Mouse (Mus musculus): ENCODE measurements around the gene Stat6. TPM values are rescaled to one million over a fixed set of nuclear protein-coding genes. Genes with fewer than 3 reads are reported as not detected.
A peak's percentile ranks its signal among the peaks of the same experiment; 100 is the strongest.

Gene Stat6
- polyA plus RNA-seq, 1 experiment from 2014 or later: 37.7 TPM

DNA sequence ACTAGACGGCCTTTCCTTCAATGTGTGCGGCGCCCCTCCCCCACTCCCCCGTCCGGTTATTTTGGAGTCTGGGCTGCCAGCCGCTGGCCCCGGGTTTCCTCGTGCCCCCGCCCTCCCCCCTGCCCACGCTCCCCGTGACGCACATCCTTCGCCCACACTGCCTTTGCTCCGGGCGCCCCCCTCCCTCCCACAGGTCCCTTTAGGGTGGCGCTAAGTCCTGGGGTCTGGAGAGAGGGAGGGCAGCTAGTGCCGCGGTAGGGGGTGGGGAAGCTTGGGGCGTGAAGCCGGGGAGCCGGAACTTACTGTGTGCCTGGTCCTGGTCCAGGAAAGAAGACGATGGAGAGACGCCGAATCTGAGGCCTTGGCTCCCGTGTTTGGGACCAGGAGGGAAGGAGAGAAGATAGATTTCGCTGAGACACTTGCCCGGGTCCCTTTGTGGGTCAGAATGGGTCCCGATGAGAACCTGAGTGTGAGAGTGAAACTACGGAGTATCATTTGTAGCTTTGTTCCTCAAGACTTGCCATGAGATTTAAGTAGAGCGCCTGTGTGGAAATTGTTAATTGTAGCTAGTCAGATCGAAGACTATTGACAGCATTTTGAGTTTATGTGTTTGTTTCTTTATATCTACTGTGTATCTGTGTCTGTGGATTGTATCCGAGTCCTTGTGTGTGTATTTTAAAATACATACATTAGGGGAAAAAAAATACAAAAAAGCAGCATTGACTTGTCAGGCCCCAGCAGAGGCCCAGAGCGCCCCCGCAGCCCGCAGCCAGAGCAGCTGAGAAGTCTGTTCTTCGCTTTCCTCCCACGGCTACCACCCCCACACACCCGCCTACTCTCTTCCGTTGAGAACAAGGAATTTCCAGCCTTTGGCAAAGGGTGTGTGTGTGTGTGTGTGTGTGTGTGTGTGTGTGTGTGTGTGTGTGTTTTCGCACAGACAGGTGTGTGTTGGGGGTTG, 25.6 kb downstream of the Stat6 start, which contains the start of gene Nab2:
Gene Nab2 (minus strand): TSS at position 476 of the 958 bp plus-strand sequence.
- Histone ChIP-seq H3K9me3 (no peaks in the 10 kb centered on the region), H3K9ac (peak within 1 kb of the TSS; percentile 73), H3K4me2 (replicated peaks) (peak within 1 kb of the TSS; percentile 93), H3K4me3 (replicated peaks) (peak within 1 kb of the TSS; percentile 68), H3K27ac (peak within 1 kb of the TSS; percentile 97), H3K27me3 (replicated peaks) (peaks cover 4% of the 10 kb centered on the region; the same call in 1 of the 2 replicates), H3K36me3 (no peaks in the 10 kb centered on the region), H3K4me1 (replicated peaks) (peaks cover 45% of the 10 kb centered on the region)
- 5% methylated on average over 39 of the region's 40 CpGs for WGBS
- peak; percentile 51 for ATAC-seq

DNA sequence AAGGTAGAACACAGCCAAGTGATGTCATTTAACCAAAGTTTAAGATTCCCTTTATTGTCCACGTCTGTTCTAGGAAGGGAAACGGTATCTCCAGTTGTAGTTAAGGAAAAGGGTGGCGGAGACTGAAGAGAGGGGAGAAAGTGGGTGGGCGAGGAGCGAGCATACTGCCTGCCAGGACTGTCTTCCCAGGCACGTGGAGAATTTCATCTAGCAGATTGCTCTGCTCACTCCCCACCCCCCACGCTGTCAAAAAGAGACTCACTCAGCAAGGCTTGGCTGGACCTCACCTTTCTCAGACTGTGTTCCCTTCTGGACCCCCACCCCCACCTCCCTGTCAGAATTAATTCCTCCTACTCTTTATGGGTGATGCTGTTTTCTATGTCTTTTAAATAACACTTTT, 26.4 kb downstream of the Stat6 start:
- H3K27me3 ChIP-seq (replicated peaks): peaks cover 4% of the 10 kb centered on the region; the same call in 1 of the 2 replicates
- H3K9me3 ChIP-seq: no peaks in the 10 kb centered on the region
- no peak overlapping the region for H3K9ac ChIP-seq
- H3K4me2 ChIP-seq (replicated peaks): peak overlapping the region; percentile 93
- peaks cover 37% of the 10 kb centered on the region for H3K4me1 ChIP-seq (replicated peaks)
- no peaks in the 10 kb centered on the region for H3K36me3 ChIP-seq
- H3K27ac ChIP-seq: peak overlapping the region; percentile 97
- no peak overlapping the region for H3K4me3 ChIP-seq (replicated peaks)
- no peak for ATAC-seq
- 22% methylated on average over 7 of the region's 7 CpGs for WGBS

DNA sequence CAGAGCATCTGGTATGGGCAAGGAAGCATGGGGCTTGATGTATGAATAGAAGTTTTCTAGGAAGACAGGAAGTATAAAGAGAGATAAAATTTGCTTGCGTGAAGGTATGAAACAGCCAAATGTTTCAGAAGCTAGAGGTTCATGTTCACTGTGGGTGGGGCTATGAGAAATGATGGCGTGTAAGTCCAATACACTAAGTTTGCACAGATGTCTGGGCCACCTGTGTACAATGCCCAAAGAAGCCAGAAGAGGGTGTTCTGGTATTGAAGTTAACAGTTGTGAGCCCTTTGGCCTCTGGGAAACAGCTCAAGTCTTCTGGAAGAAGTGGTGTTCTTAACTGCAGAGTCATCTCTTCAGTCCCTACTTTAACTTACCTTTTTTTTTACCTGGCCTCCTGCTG, 27.4 kb downstream of the Stat6 start:
- H3K27me3 ChIP-seq (replicated peaks): no peaks in the 10 kb centered on the region
- H3K9ac ChIP-seq: no peak overlapping the region
- H3K36me3 ChIP-seq: no peaks in the 10 kb centered on the region
- 80% methylated on average over 2 of the region's 2 CpGs for WGBS
- ATAC-seq: no peak
- no peak overlapping the region for H3K27ac ChIP-seq
- H3K9me3 ChIP-seq: no peaks in the 10 kb centered on the region
- H3K4me1 ChIP-seq (replicated peaks): peaks cover 31% of the 10 kb centered on the region
- no peak overlapping the region for H3K4me3 ChIP-seq (replicated peaks)
- H3K4me2 ChIP-seq (replicated peaks): no peak overlapping the region

DNA sequence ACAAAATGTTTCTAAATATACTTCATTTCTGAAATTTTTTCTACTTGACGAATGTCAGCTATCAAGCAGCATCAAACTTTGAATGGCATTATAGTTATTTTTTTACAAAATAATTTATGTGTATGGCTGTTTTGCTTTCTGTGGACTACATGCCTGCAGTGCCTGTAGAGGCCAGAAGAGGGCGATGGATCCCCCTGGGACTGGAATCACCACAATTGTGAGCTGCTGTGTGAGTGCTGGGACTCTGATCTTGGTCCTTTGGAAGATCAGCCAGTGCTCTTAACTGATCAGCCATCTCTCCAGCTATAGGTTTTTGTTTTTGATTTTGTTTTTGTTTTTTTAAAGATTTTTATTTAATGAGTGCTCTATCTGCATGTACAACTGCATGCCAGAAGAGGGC, 28.5 kb downstream of the Stat6 start:
- 43% methylated on average over 2 of the region's 2 CpGs for WGBS
- no peaks in the 10 kb centered on the region for H3K27me3 ChIP-seq (replicated peaks)
- no peak overlapping the region for H3K9ac ChIP-seq
- ATAC-seq: no peak
- no peaks in the 10 kb centered on the region for H3K9me3 ChIP-seq
- H3K4me3 ChIP-seq (replicated peaks): no peak overlapping the region
- no peak overlapping the region for H3K27ac ChIP-seq
- no peaks in the 10 kb centered on the region for H3K36me3 ChIP-seq
- no peak overlapping the region for H3K4me2 ChIP-seq (replicated peaks)
- H3K4me1 ChIP-seq (replicated peaks): peaks cover 25% of the 10 kb centered on the region

DNA sequence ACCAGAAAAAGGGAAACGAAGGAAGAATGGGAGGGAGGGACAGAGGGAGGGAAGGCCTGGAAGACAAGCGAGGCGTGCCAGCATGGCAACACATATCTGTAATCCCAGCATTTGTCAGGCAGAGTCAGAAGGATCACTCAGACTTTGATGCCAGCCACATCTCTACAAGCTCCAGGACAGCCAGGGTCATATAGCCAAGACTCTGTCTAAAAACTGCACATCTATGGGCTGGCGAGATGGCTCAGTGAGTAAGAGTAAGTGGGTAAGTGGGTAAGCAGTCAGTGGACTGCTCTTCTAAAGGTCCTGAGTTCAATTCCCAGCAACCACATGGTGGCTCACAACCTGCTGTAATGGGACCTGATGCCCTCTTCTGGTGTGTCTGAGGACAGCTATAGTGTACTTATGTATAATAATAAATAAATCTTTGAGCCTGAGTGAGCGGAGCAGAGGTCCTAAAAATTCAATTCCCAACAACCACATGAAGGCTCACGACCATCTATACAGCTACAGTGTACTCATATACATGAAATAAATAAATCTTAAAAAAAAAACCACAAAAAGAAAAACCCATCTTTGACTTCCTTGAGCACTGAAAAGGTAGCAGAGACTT, 31.4 kb downstream of the Stat6 start:
- 95% methylated on average over 6 of the region's 6 CpGs for WGBS
- H3K4me3 ChIP-seq (replicated peaks): no peak overlapping the region
- no peak overlapping the region for H3K9ac ChIP-seq
- H3K36me3 ChIP-seq: no peaks in the 10 kb centered on the region
- peaks cover 14% of the 10 kb centered on the region for H3K4me1 ChIP-seq (replicated peaks)
- no peak overlapping the region for H3K27ac ChIP-seq
- no peak overlapping the region for H3K4me2 ChIP-seq (replicated peaks)
- no peaks in the 10 kb centered on the region for H3K27me3 ChIP-seq (replicated peaks)
- H3K9me3 ChIP-seq: no peaks in the 10 kb centered on the region
- ATAC-seq: no peak

DNA sequence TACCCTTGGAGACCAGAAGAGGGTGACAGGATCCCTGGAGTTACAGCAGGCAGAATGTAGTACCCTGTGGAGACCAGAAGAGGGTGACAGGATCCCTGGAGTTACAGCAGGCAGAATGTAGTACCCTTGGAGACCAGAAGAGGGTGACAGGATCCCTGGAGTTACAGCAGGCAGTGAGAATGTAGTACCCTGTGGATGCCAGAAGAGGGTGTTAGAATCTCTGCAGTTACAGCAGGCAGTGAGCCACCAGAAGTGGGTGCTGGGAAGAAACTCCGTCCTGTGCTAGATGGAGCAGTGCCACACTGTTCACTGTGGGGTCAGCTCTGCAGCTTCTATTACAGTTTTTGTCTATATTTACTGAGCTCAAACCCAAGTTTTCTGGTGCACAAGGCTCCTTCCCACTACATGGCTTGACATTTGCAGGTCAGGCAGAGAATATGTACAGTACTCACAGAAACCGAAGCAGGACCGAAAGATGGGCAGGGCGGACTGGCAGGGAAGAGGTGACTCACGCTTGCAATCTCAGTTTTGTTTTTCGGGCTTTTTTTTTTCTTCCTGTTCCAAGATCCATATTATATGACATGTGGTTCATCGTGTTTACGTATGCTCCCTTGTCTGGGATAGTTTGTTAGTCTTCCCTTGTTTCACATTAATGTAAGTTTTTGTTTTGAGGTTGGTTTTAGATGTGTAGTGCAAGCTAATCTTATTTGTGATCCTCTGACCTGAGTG, 32.2 kb downstream of the Stat6 start:
- Histone ChIP-seq H3K9ac (no peak overlapping the region), H3K27ac (no peak overlapping the region), H3K9me3 (no peaks in the 10 kb centered on the region), H3K36me3 (no peaks in the 10 kb centered on the region), H3K4me2 (replicated peaks) (no peak overlapping the region; the same call in 1 of the 2 replicates), H3K27me3 (replicated peaks) (no peaks in the 10 kb centered on the region), H3K4me1 (replicated peaks) (peaks cover 10% of the 10 kb centered on the region), H3K4me3 (replicated peaks) (no peak overlapping the region)
- WGBS: 83% methylated on average over 8 of the region's 8 CpGs
- no peak for ATAC-seq

DNA sequence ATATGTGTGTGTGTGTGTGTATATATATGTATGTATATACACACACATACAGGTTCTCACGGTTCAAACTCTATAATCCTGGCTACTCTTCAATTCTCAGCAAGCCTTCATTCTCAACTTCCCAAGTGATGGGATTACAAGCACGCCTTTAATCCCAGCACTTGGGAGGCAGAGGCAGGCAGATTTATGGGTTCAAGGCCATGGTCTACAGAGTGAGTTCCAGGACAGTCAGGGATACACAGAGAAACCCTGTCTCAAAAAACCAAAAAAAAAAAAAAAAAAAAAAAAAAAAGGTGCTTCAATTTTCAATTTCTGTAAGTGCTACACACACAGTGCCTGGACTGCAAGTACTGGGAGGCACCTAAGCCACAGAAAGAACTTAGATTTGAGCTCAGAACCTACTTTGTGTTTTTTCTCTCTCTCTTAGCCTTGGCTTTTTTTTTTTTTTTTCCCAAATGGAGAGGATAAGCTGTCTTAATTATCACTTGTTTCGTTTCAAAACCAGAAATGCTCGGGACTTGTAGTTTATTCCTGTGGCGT, 33.1 kb downstream of the Stat6 start:
- 43% methylated on average over 5 of the region's 5 CpGs for WGBS
- Histone ChIP-seq H3K4me1 (replicated peaks) (peaks cover 10% of the 10 kb centered on the region), H3K4me2 (replicated peaks) (peak overlapping the region; percentile 94), H3K9me3 (no peaks in the 10 kb centered on the region), H3K27ac (peak overlapping the region; percentile 37; the same call in 1 of the 2 replicates), H3K9ac (no peak overlapping the region), H3K27me3 (replicated peaks) (no peaks in the 10 kb centered on the region), H3K36me3 (no peaks in the 10 kb centered on the region), H3K4me3 (replicated peaks) (peak overlapping the region; percentile 80)
- ATAC-seq: no peak

DNA sequence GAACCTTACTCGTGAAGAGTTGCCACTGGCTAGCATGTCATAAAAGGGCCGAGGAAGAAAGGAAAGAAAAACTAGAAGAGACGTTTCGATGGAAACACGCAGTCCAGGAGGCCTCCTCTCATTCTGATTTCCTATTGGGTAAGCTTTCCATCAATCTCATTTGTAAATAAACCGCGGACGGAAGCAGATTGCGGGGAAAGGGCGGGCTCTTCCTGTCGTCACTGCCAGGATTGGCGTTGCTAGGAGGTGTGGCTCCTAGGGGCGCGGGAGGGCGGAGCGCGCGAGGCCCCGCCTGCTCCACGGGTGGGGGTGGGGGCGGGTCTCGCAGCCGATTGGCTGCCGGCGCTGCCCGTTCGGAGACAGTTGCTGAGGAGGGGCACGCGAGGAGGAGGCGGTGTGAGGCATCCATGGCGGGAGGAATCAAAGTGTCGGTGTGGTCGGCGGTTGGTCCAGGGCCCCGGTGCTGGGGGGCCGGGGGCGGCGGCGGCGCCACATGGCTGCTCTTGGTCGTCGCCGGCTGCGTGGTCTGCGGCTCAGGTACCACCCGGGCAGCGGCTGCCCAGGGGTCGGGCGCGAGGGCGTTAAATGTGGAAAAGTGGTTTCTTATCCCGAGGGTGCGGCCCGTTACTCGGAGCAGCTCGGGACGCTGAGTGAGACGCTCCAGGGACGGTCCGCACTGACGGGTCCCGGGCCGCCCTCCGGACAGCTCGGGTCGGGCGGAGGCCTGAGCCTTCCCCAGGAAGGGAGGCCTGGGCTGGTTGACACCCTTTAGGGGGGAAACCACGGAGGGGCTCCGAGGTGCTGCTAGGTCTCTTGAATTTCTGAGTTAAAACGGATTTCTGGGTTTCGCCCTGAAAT, 34.1 kb downstream of the Stat6 start:
- H3K9ac ChIP-seq: peak overlapping the region; percentile 70
- peak overlapping the region; percentile 80 for H3K4me3 ChIP-seq (replicated peaks)
- H3K9me3 ChIP-seq: no peaks in the 10 kb centered on the region
- peak; percentile 96 for ATAC-seq
- H3K4me1 ChIP-seq (replicated peaks): peaks cover 10% of the 10 kb centered on the region
- no peaks in the 10 kb centered on the region for H3K27me3 ChIP-seq (replicated peaks)
- peak overlapping the region; percentile 94 for H3K4me2 ChIP-seq (replicated peaks)
- under 1% methylated on average over 69 of the region's 71 CpGs for WGBS
- no peaks in the 10 kb centered on the region for H3K36me3 ChIP-seq
- H3K27ac ChIP-seq: peak overlapping the region; percentile 66

DNA sequence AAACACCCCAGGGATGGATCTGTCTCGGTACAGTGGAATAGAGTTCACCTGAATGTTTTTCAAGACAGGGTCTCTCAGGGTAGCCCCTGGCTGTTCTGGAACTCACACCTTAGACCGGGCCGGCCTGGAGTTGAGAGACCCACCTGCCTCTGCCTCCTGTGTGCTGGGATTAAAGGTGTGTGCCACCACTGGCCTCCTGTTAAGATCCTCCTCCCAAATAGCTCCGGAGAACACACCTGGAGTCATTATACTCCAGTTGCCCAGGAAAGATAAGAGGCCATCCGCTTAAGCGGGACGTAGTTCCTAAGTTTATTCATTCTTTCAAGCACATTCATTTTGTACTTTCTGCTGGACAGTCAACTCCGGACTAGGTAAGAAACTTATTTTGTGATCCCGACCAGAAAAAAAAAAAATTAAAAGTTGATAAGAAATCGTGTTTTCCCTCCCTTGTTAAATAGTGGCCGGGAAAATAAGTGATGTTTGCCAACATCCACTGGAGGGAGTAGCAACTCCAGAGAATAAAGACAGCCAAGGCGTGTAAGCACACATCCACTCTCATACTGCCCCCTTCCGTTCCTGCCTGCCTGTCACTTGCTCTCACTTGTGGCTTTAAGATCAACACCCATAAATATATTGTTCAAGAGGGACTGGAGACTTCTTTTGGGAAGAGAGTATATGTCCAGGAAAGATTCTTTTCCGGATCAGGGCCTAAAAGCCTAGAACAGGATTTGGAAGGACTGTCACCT, 35.0 kb downstream of the Stat6 start:
- WGBS: 7% methylated on average over 14 of the region's 14 CpGs

DNA sequence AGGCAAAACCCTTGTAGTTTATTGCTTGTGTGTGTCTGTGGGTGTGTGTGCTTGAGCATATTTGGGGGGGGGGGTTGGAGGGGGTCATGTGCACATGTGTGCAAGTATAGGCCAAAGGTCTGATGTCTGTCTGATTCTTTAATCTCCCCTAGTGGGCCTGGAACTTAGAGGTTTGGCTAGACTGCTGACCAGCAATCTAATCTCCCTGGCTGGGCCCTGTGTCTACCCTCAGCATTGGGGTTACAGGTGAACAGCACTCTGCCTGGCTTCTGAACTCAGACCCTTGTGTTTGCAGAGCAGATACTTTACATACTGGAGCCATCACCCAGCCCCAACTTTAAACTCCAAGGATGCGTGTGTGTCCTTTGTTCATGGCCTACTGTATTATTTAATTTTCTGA, 36.4 kb downstream of the Stat6 start:
- no peak overlapping the region for H3K4me3 ChIP-seq (replicated peaks)

More for the DNA sequence above, 35.0 kb downstream of the Stat6 start:
- peak; percentile 48; the same call in 1 of the 2 replicates for ATAC-seq
- H3K27me3 ChIP-seq (replicated peaks): no peaks in the 10 kb centered on the region
- H3K9me3 ChIP-seq: no peaks in the 10 kb centered on the region
- peaks cover 10% of the 10 kb centered on the region for H3K4me1 ChIP-seq (replicated peaks)
- peak overlapping the region; percentile 70 for H3K9ac ChIP-seq
- H3K4me3 ChIP-seq (replicated peaks): peak overlapping the region; percentile 80
- H3K27ac ChIP-seq: peak overlapping the region; percentile 66
- peak overlapping the region; percentile 94 for H3K4me2 ChIP-seq (replicated peaks)
- no peaks in the 10 kb centered on the region for H3K36me3 ChIP-seq

DNA sequence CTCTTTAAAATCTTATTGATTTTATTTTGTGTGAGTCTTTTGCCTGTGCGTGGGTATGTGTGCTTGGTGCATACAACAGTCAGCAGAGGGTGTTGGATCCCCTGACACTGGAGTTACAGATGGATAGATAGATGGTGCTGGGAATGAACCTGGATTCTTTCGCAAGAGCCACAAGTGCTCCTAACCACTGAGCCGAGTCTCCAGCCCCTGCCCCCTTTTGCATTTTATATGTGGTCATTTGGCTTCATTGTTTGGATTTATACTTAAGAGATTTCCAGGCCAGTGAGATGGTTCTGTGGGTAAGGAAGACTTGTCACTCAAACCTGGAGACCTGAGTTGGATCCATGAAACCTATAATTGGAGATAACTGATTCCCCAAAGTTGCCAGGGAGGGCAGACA, 37.1 kb downstream of the Stat6 start:
- no peak overlapping the region for H3K4me3 ChIP-seq (replicated peaks)
- peaks cover 9% of the 10 kb centered on the region for H3K4me1 ChIP-seq (replicated peaks)
- no peak for ATAC-seq
- H3K27ac ChIP-seq: no peak overlapping the region
- 86% methylated on average over 3 of the region's 3 CpGs for WGBS
- H3K36me3 ChIP-seq: no peaks in the 10 kb centered on the region
- no peaks in the 10 kb centered on the region for H3K27me3 ChIP-seq (replicated peaks)
- H3K9me3 ChIP-seq: no peaks in the 10 kb centered on the region
- no peak overlapping the region for H3K9ac ChIP-seq
- H3K4me2 ChIP-seq (replicated peaks): no peak overlapping the region

More for the DNA sequence above, 36.4 kb downstream of the Stat6 start:
- Histone ChIP-seq H3K36me3 (no peaks in the 10 kb centered on the region), H3K4me2 (replicated peaks) (no peak overlapping the region), H3K27me3 (replicated peaks) (no peaks in the 10 kb centered on the region), H3K9ac (no peak overlapping the region), H3K9me3 (no peaks in the 10 kb centered on the region), H3K4me1 (replicated peaks) (peaks cover 10% of the 10 kb centered on the region), H3K27ac (no peak overlapping the region)
- no peak for ATAC-seq
- WGBS: 89% methylated on average over 1 of the region's 1 CpGs
